26 mouse cellular contexts compared by ENCODE assay signal in genomic region chr17:28078028-28078427, GRCm38 (mm10). TPM values are rescaled to one million over a fixed set of nuclear protein-coding genes. Genes with fewer than 3 reads are reported as not detected.
"Had no signal": no experiment of that assay in that cellular context is flagged by ENCODE, and none has a peak within 500 bp of the region (broad histone marks: within the 10 kb centered on the region; RNA-seq: fewer than 3 reads in every experiment).

No protein-coding gene starts in this region.

- H3K4me2 ChIP-seq: heart, embryonic 12.5 days; hindbrain, embryonic 12.5 days; hindbrain, embryonic 14.5 days; limb, embryonic 12.5 days; liver, embryonic 11.5 days had no signal

- H3K36me3 ChIP-seq: heart, embryonic 10.5 days; heart, embryonic 12.5 days; hindbrain, embryonic 10.5 days; hindbrain, embryonic 12.5 days; limb, embryonic 10.5 days; limb, embryonic 12.5 days had no signal

- ATAC-seq: hindbrain, embryonic 16.5 days; inflammation-experienced regulatory T-cells, adult 6 months; intestine, embryonic 16.5 days had no signal

- H3K27ac ChIP-seq: gastrocnemius, adult 2 months; heart, embryonic 10.5 days; hindbrain, embryonic 10.5 days; hindbrain, embryonic 12.5 days; hindbrain, embryonic 14.5 days; layer of hippocampus, adult 2 months; left cerebral cortex, adult 2 months; limb, embryonic 10.5 days; limb, embryonic 12.5 days had no signal

- H3K9ac ChIP-seq: heart, embryonic 12.5 days; hindbrain, embryonic 12.5 days; hindbrain, embryonic 14.5 days; limb, embryonic 12.5 days had no signal

- H3K9me3 ChIP-seq: heart, embryonic 12.5 days; limb, embryonic 10.5 days had no signal

- H3K4me3 ChIP-seq: gastrocnemius, adult 2 months; heart, embryonic 10.5 days; heart, embryonic 12.5 days; hindbrain, embryonic 10.5 days; hindbrain, embryonic 12.5 days; layer of hippocampus, adult 2 months; left cerebral cortex, adult 2 months; limb, embryonic 10.5 days; limb, embryonic 12.5 days had no signal

- DNase-seq: gastrocnemius, adult 2 months; gastrocnemius, postnatal 10 days; gastrocnemius, postnatal 25 days; heart, adult 18-20 months; heart, postnatal 10 days; heart, postnatal 4 days; kidney, adult 18-20 months; kidney, adult 8-10 months; kidney, postnatal 10 days; kidney, postnatal 25 days; kidney, postnatal 4 days; liver had no signal

RNA-seq across cellular contexts. Expression of gene Tcp11, which starts 2.4 kb away (rescaled TPM):
- total RNA-seq: gastrocnemius, adult 2 months; gastrocnemius, postnatal 10 days; gastrocnemius, postnatal 25 days; heart, postnatal 25 days had no signal
